Mouse (Mus musculus): ENCODE measurements around the gene Stx8.

GRCm38 (mm10) chr11:68198696-68199095, 232.7 kb downstream of the Stx8 start:
- no peak for TF ChIP-seq CTCF (IDR thresholded peaks at IDR 0.05; ENCODE audit: low read depth, low read length)
- no peak for TF ChIP-seq POLR2A (IDR thresholded peaks at IDR 0.05; ENCODE audit: insufficient read depth, low read length)

Data from ES-Bruce4 (cell line).